Mouse (Mus musculus) layer of hippocampus, postnatal 25 days (tissue): ENCODE measurements around the gene Yars. TPM values are rescaled to one million over a fixed set of nuclear protein-coding genes. Genes with fewer than 3 reads are reported as not detected.

ENCODE experiments used
- DNase-seq, 2 experiments: peaks; one replicate each; pipeline ENCODE4 v3.0.0; 2022; ENCODE audit warnings: mixed read lengths in 2 of 2, low spot score in 1 of 2; ENCODE audit errors: extremely low spot score in 1 of 2
- total RNA-seq, 2 experiments: library from RNA; stranded (reverse); gene quantifications; 2 replicates each; pipeline ENCODE4 v1.2.3; 2021

The Yars gene
- 10 to 100 TPM; 85.0 to 85.9 TPM for total RNA-seq

DNA sequence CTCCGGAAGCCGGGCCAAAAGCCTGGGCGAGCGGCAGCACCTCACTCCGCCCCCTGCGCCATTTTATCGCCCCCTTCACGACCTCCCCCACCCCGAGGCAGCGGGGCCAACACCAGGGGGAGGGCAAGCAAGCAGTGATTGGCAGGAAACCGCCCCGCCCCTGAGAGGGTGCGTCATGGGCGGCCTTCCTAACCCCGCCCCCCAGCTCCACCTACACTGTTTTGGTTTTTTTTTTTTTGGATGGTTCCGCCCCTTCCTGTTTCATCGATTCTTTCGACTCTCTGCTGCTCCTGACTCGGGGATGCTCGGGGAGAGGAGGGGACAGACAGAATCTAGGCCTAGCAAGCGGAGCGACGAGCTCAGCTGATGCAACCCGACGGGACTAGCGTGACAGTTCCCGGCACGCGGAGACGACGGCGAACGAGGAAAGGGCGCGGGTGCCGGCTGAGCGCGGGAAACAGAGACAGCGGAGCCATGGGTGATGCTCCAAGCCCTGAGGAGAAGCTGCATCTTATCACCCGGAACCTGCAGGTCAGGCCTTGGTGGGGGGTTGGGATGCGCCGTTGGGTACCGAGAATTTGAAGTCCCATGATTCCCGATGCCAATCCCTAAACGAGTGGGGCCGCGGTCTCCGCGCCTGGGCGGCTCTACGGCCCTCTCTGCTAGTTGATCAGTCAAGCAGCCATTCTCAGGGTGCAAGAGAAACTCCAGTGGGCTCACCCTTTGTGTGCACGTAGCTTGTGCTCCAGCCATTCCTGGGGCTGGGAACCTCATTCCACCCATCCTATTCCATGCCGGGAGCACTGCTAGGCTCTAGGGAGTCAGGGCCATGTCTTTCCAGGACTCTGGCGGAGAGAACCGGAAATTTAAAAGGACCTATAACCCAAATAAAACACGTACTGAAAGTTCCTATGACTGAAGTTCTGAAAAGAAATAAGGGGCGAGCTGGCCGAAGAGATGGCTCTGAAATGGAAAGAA lies at the start of gene Yars, which contains the start of gene S100pbp:
Gene Yars, plus strand, starts transcription at position 219 of the 978 bp plus-strand sequence.
Gene S100pbp, minus strand, starts transcription at position 186 of the 978 bp plus-strand sequence.
- peak; percentile 87 for DNase-seq

DNA sequence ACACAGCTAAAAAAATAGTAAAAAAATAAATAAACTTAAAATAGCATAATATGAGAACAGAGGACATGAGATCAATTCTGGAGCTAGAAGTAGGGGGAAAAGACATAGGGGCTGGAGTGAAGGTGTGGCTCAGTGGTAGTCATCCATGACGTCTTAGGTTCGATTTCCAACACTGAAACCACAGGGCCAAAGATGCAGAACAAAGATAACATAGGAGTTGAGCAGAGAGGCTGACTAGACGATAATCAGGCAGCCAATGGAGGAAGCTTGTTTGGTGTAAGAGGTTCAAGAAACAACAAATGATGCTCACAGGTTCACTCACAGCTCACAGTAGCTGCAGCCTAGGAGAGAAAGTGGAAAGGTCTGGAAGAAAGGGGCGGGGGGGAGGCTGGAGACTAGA lies 48.8 kb upstream of the Yars start:
- DNase-seq: no peak

DNA sequence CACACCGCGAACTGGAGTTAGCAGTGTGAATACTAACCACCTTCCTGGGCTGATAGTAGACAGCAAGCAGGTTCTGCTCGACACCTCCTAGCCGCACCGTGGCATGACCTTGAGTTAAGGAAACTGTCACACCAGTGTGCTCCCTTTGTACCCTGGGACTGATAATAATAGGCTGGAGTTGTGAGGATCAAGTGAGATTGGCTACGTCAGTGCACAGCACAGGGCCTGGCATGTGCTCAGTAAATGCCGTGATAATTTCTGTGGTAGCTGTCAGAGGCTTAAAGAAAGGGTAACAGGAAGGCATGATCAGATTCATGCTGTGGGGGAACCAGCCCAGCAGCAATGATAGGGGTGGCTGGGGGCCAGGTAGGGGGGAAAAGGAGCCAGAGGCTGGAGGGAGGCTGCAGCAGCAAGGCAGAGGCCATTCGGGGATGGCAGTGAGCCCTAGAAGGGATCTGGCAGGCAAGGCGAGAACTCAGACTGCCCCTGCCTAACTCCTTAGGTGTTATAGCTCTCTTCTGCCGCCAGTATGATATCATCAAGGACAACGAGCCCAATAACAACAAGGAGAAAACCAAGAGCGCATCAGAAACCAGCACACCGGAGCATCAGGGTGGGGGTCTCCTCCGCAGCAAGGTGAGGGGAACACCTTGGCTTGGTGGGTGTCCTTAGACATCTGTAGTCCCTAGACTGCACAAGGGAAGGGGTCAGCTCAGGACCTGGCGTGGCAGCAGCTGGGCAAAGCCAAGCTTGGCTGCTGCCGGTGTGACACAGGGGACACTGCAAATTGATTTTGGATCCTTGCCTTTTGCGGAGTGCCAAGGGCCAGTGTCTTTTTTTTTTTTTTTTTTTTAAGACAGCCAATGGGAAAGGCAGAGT lies 47.8 kb upstream of the Yars start:
- DNase-seq: no peak

DNA sequence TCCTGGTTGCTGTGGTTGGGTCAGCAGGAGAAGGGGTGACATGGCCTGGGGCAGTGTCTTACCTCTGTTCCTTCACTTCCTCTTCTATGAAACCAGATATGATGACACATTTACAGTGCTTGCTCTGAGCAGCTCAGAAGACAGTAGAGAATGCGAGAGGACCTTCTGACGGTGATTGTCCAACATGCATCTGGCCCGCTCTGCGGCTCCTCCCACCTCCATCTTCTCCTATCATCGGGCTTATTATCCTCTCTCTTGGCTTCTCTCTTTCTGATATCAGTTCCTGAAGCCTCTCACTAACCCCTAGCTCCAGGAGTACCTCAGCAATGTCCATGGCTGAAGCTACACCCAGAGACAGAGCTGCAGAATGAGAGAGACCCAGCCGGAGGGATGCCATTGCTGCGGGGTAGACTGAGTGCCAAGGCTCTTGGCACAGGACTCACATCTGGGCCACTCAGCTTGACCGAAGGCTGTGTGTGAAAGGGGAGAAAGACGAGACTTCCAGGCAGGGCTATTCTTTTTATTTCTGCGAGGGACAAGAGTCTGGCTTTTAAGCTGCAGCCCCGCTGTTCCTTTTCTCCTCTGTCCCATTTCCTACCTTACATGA lies 47.0 kb upstream of the Yars start:
- DNase-seq: no peak

DNA sequence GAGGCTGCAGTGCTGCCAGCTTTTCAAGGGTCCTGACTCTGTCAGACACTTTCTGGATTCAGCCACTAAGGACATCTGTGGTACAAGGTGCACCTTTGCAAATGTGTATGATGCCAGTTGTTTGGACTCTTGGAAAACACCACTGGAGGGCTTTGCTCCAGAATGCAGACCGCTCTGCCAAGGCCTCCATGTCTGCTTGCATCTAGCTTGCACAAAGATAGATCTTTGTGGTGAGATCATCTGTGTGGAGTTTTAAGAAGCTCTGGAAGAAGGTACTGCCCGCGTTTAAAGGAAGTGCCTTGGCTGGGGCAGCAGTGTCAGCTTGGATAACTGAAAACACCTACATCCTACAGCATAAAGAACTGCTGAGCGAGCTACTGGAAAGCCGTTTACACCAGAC lies 46.1 kb upstream of the Yars start:
- no peak for DNase-seq

DNA sequence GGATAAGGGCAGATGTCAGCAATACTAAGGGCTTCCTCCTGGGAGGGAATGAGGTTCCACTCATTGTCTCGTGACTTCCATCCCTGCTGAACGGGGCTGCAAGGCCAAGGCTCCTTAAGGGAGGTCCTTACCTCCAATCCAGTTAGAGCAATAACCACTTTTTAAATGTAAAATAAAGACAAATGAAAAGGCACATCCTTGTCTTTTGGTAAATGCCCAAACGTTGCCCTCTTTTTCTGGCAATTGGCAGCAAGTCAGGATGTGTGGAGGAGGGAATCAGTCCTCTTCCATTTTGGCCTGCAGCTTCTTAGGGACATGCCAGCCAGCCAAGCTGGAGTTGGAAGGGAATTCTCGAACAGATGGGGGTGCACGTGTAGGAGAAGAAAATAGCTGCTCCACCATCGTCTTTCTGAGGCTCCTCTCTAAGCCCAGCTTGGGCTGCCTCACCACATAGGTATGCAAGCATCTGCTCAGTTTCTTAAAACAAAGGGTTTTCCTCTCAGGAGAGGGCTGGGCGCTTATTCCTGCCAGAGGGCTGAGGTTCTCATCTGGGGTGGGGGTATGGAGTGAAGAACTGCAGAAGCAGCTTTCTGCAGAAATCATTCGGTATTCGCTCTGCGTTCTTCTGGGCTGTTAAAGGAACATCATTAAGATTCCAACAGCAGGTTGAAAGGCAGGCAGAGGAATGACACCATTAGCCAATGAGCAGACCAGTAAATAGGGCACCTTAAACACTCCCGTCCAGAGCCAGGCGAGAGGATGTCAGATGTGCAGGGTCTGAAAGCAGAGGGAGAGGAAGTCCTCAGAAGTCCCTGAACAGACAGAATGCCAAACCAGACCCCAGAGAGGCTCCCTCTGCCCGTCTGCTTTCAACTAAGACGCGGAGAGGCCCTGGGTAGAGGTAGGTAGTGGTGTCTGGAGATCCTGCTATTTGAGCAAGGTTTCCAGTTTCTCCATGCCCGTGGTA lies 44.9 kb upstream of the Yars start:
- no peak for DNase-seq

DNA sequence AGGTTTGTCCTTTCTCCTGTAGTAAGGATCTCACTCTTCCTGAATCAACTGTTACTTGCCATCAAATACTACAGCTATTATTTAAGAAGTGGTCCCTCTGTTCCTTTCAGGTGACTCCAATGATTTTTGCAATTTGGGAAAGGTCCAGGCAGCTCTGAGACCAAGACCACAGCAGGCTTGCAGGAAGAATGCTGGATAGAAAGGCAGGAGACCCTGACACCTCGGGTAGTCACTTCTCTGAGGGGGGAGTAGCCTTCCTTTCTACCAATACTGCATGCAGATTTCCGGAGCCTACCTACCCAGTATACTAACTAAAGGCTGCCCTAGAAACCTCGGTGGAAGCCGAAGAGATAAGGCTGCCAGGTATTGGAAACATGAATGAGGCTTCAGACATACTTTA lies 44.1 kb upstream of the Yars start:
- DNase-seq: no peak

DNA sequence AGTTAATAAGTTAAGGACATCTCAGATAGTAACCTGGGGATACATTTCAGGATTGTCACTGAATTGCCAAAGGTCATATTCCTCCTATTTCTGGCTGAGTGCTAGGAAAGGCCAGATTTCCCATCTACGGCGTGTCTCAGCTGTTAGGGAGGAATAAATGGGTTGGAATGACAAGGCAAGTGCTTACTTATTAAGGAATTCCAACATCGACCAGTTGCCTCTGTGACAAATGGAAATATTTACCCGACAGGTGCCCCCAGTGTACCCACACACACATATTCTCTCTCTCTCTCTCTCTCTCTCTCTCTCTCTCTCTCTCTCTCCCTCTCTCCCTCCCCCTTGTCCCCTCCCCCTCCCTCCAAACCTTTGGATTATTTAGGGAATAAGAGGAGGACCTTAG lies 43.6 kb upstream of the Yars start:
- no peak for DNase-seq

DNA sequence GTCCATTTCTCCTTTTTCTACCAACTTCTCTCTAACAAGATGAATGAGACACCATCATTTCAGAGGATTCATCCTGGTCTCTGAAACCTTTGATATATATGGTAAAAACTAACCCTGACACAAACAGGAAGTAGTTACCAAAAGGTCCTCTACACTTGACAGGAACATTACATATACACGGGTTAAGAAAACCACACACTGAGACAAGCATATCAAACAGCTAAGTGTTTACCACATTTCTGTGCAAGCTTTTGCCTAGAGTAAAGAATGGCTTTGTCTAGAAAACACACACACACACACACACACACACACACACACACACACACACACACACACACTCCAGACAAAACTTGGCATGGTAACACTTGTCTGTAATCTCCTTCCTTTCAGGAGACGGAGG lies 43.2 kb upstream of the Yars start:
- no peak for DNase-seq

DNA sequence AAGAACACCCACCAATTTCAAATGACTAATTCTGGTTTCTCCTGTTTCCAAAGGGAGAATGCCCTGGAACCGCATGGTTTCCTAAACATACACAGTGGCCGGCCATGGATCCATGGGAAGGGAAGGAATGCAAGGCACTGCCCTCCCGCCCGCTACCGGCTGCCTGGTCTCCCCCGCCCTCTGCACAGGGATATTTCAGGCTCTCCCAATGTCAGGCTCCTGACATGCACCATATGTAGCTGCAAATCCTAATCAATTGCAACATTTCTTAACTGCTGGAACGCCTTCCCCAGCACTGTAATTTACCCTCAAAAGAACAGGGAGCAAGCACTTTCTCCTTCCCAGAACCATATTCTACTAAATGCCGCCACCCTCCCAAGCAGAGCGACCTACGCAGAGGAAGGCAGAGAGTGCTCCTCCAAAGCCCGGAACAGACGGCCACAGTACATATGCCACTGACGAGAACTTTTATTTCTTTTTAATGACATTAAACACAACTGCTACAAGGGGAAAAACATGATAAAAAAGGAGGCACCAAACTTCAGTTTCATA lies 41.9 kb upstream of the Yars start:
- DNase-seq: no peak

DNA sequence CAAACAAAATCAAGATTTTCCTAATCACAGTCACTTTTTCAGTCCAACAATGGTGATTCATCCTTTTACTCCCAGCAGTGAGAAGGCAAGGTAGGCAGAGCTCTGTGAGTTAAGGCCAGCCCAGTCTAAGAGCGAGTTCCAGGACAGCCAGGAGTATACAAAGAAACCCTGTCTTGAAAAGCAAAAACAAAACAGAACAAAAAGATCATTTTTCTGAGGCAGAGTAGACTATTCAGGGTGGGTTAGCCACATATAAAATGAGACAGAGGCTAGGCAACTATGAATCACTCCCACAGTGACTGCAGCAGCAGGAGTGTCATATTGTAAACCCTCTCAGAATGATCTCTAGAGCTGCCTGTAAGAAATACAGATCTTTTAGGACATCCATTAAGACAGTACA lies 40.2 kb upstream of the Yars start:
- DNase-seq: no peak

DNA sequence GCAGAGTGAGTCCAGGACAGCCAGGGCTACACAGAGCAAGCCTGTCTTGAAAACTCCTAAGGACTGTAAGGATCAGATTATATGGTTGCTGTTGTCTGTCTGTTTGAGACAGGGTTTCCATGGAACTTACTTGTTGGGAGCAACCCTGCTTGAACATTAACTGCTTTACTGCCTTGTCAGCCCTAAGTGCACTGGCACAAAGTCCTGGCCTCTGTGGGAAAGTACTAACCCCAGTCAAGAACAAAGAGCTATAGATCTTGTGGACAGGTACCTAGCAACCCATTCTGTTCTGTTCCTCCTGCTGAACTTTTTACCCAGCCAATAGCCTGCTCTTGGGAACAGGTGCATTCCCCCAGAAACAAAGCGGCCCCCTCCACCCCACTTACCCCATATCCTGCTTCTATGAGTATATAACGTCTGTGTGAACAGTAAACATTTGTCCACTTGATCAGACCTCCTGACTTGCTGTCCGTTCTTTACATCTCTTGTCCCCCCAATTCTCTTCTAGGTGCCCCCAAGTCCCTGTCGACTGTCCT lies 38.2 kb upstream of the Yars start:
- no peak for DNase-seq

DNA sequence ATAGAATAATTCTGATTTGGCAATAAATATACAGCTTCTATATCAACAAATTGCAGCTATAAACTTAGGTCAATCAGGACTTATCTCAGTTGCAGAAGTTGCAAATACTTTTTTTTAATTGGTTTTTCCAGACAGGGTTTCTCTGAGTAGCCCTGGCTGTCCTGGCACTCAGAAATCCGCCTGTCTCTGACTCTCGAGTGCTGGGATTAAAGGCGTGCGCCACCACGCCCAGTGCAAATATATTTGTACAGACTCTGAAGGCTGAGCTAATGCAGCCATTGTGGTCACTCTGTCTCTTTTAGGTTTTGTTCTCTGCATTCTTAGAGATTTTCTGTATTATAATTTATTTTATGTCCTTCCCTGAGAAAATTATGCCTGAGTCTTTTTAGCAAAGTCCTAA lies 32.0 kb upstream of the Yars start:
- DNase-seq: no peak

DNA sequence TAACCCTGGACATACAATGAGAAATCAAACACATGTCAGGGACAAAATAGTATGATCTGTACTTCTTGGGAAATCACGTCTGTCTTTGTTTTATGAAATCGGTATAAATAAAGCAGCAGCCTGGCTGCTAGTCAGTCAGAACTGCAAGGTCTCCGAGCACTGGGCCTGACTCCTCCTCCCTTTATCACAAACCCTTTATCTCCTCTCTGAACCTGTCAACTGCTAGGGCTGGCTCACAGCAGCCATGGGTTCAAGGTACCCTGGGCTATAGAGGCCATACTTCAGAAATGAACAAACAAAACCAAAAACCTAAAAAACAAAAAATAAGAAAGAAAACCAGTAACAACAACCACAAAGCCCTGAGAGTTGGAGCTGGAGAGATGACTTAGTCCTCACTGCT lies 31.0 kb upstream of the Yars start:
- DNase-seq: no peak

DNA sequence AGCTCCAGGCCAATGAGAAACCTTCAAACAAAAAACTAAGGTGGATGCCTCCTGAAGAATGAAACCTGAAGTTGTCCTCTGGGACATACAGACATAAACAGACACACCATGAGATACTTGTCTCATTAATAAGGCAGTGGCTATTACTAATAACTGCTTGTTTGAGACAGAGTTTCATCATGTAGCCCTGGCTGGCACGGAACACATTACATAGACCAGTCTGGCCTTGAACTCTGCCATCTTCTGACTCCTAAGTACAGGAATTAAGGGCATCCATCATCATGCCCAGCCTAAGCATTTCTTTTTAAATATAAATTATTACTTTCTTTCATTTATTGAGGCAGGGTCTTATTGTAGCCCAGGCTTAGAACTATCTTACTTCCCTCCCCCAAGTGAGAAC lies 28.5 kb upstream of the Yars start:
- no peak for DNase-seq

DNA sequence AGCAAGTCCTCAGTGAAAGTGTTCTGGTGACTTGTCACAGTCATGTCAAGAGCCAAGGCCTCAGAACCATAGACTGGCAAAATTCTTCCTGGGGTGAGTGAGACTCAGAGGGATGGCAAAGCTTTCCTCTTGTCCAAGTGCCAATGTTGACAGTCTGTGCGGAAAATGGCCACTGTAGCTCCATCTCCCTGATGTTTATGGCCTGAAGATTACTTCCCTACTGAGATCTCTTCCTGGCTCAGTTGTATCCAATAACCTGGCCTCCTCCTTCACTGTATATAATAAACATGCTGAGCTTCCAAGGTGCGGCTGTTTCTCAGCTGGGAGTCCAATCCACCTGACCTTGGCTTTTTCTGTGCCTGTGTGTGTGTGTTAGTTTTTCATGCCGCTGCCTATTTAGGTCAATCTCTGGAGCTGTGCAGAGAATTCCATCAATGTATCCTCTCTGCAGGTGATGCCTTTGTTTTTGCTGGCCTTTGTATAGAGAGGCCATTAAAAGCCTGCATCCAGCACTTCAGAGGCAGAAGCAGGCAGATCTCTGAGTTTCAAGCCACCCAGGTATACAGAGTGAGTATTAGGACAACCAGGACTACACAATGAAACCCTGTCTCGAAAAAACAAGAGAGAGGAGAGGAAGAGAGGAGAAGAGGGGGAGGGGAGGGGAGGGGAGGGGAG lies 27.8 kb upstream of the Yars start:
- DNase-seq: no peak

DNA sequence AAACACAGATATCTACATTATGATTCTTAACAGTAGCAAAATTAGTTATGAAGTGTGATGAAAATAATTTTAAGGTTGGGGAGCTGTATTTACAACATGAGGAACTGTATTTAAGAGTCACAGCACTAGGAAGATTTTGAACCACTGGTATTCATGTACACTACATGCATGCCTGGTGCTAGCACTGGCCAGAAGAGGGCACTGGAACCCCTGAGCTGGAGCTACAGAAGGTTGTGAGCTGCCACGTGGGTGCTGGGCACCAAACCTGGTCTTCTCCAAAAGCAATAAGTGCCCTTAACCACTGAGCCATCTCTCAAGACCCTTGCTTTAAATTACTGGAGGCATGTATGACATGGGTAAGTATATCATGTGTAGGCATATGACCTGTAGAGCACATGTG lies 17.0 kb upstream of the Yars start:
- no peak for DNase-seq

DNA sequence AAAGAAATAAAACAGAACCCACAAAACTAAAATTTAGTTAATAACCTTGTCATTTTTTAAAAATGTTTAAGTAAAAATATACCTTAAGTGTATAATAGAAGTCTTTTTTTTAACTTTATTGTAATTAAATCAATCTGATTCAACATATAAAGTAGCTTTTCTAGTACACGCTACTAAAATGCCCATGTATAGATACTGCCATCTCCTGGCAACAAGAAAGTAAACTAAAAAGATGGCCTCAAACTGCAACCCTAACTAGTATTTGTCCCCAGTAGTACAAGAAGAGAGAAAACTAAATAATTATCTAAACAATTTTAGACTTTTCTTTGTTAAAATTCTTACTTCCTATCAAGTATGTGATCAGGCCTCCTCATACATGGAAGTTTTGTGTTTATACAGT lies 10.0 kb upstream of the Yars start:
- no peak for DNase-seq
